Mouse (Mus musculus): ENCODE data around the gene Cdyl. TPM values are rescaled to one million over a fixed set of nuclear protein-coding genes. Genes with fewer than 3 reads are reported as not detected.
A peak's percentile ranks its signal among the peaks of the same experiment; 100 is the strongest.

Cdyl gene
- polyA plus RNA-seq, 1 experiment = 2.8 TPM

- WGBS = 86% methylated on average over 6 of the region's 6 CpGs
- no peak for DNase-seq (ENCODE audit: low read depth, low spot score)
Observed at GRCm38 (mm10) chr13:35755002-35755401, 95.4 kb downstream of the Cdyl start.

GRCm38 (mm10) chr13:35755655-35756283, 96.1 kb downstream of the Cdyl start:
- no peak for DNase-seq (ENCODE audit: low read depth, low spot score)
- WGBS = 63% methylated on average over 8 of the region's 8 CpGs

- no peak for DNase-seq (ENCODE audit: low read depth, low spot score)
- WGBS = 92% methylated on average over 21 of the region's 21 CpGs
Observed at GRCm38 (mm10) chr13:35756393-35757338, 97.0 kb downstream of the Cdyl start.

GRCm38 (mm10) chr13:35760372-35760771, 100.7 kb downstream of the Cdyl start:
- DNase-seq (ENCODE audit: low read depth, low spot score) = no peak
- WGBS = 87% methylated on average over 2 of the region's 2 CpGs

- no peak for DNase-seq (ENCODE audit: low read depth, low spot score)
- WGBS = 64% methylated on average over 3 of the region's 3 CpGs
Observed at GRCm38 (mm10) chr13:35764559-35764958, 104.9 kb downstream of the Cdyl start.

- WGBS = 67% methylated on average over 2 of the region's 2 CpGs
- DNase-seq (ENCODE audit: low read depth, low spot score) = no peak
Observed at GRCm38 (mm10) chr13:35765817-35766216, 106.2 kb downstream of the Cdyl start.

- WGBS = 66% methylated on average over 2 of the region's 2 CpGs
- DNase-seq (ENCODE audit: low read depth, low spot score) = no peak
Observed at GRCm38 (mm10) chr13:35769673-35770072, 110.0 kb downstream of the Cdyl start.

GRCm38 (mm10) chr13:35770421-35770820, 110.8 kb downstream of the Cdyl start:
- DNase-seq (ENCODE audit: low read depth, low spot score) = no peak
- 90% methylated on average over 9 of the region's 9 CpGs for WGBS

GRCm38 (mm10) chr13:35771968-35772382, 112.3 kb downstream of the Cdyl start:
- no peak for DNase-seq (ENCODE audit: low read depth, low spot score)
- 81% methylated on average over 9 of the region's 9 CpGs for WGBS

GRCm38 (mm10) chr13:35773763-35774162, 114.1 kb downstream of the Cdyl start:
- WGBS = 47% methylated on average over 7 of the region's 7 CpGs
- no peak for DNase-seq (ENCODE audit: low read depth, low spot score)

- no peak for DNase-seq (ENCODE audit: low read depth, low spot score)
- WGBS = 91% methylated on average over 7 of the region's 7 CpGs
Observed at GRCm38 (mm10) chr13:35776123-35776522, 116.5 kb downstream of the Cdyl start.

- DNase-seq (ENCODE audit: low read depth, low spot score) = no peak
- WGBS = 60% methylated on average over 3 of the region's 3 CpGs
Observed at GRCm38 (mm10) chr13:35780714-35781113, 121.1 kb downstream of the Cdyl start.

- 51% methylated on average over 3 of the region's 3 CpGs for WGBS
Observed at GRCm38 (mm10) chr13:35781755-35782154, 122.1 kb downstream of the Cdyl start.

GRCm38 (mm10) chr13:35782949-35783348, 123.3 kb downstream of the Cdyl start:
- DNase-seq (ENCODE audit: low read depth, low spot score) = peak; percentile 16
- WGBS = 82% methylated on average over 2 of the region's 2 CpGs

More at GRCm38 (mm10) chr13:35781755-35782154, 122.1 kb downstream of the Cdyl start:
- DNase-seq (ENCODE audit: low read depth, low spot score) = no peak

- WGBS = 75% methylated on average over 6 of the region's 6 CpGs
- DNase-seq (ENCODE audit: low read depth, low spot score) = no peak
Observed at GRCm38 (mm10) chr13:35783576-35783975, 123.9 kb downstream of the Cdyl start.

- no peak for DNase-seq (ENCODE audit: low read depth, low spot score)
- WGBS = 84% methylated on average over 4 of the region's 4 CpGs
Observed at GRCm38 (mm10) chr13:35784281-35784680, 124.6 kb downstream of the Cdyl start.

- DNase-seq (ENCODE audit: low read depth, low spot score) = no peak
- 70% methylated on average over 5 of the region's 5 CpGs for WGBS
Observed at GRCm38 (mm10) chr13:35785330-35785939, 125.8 kb downstream of the Cdyl start.

- DNase-seq (ENCODE audit: low read depth, low spot score) = no peak
- 84% methylated on average over 6 of the region's 6 CpGs for WGBS
Observed at GRCm38 (mm10) chr13:35786726-35787399, 127.2 kb downstream of the Cdyl start.

- WGBS = 93% methylated on average over 4 of the region's 4 CpGs
- DNase-seq (ENCODE audit: low read depth, low spot score) = no peak
Observed at GRCm38 (mm10) chr13:35789577-35789976, 129.9 kb downstream of the Cdyl start.

- 77% methylated on average over 4 of the region's 4 CpGs for WGBS
Observed at GRCm38 (mm10) chr13:35790431-35790830, 130.8 kb downstream of the Cdyl start.

More at GRCm38 (mm10) chr13:35790431-35790830, 130.8 kb downstream of the Cdyl start:
- DNase-seq (ENCODE audit: low read depth, low spot score) = no peak
